Mouse (Mus musculus) lung, embryonic 14.5 days (tissue): Measurements from ENCODE around the gene Arrdc1. TPM values are rescaled to one million over a fixed set of nuclear protein-coding genes. Genes with fewer than 3 reads are reported as not detected.
A peak's percentile ranks its signal among the peaks of the same experiment; 100 is the strongest.
"Not testable (repeated sequence)": the region's sequence is repeated elsewhere in the genome, so short reads cannot be mapped to it uniquely, and the experiment has no call there.

Experiments used
- ATAC-seq: fragments of 200-750 bp; cut with Nextera tagmentation; 2 replicates; pipeline ENCODE4 v1.8.0; 2017; ENCODE audit warnings: mild to moderate bottlenecking, moderate TSS enrichment, moderate library complexity; ENCODE audit not compliant: insufficient read depth
- DNase-seq: peaks from one replicate; pipeline ENCODE4 v3.0.0-alpha.2; 2015
- H3K27ac ChIP-seq: fragments of 300-500 bp; sonication (generic); 2 replicates; pipeline ENCODE4 v1.5.1; 2014; ENCODE audit warnings: low read depth, mild to moderate bottlenecking, moderate library complexity
- H3K27me3 ChIP-seq: fragments of 300-500 bp; sonication (generic); 2 replicates; pipeline ENCODE4 v1.6.1; 2014; ENCODE audit warnings: low read length, control low read depth; ENCODE audit not compliant: insufficient read depth
- H3K36me3 ChIP-seq: fragments of 300-500 bp; sonication (generic); 2 replicates; pipeline ENCODE4 v1.6.1; 2014; ENCODE audit warnings: control low read depth; ENCODE audit not compliant: insufficient read depth
- H3K4me1 ChIP-seq: fragments of 300-500 bp; sonication (generic); 2 replicates; pipeline ENCODE4 v1.6.1; 2014; ENCODE audit warnings: antibody characterized with exemption, control low read depth; ENCODE audit not compliant: insufficient read depth
- H3K4me2 ChIP-seq: fragments of 300-500 bp; sonication (generic); 2 replicates; pipeline ENCODE4 v1.6.1; 2014; ENCODE audit warnings: mild to moderate bottlenecking
- H3K4me3 ChIP-seq: fragments of 300-500 bp; sonication (generic); 2 replicates; pipeline ENCODE4 v1.5.1; 2014; ENCODE audit warnings: low read depth, low read length
- H3K9ac ChIP-seq: fragments of 300-500 bp; sonication (generic); 2 replicates; pipeline ENCODE4 v1.6.1; 2014
- H3K9me3 ChIP-seq: fragments of 300-500 bp; sonication (generic); 2 replicates; pipeline ENCODE4 v1.6.1; 2016; ENCODE audit warnings: low read depth, low read length, control low read depth
- CTCF ChIP-seq: IDR thresholded peaks from 2 replicates; pipeline ENCODE4 v1.5.1; 2016; ENCODE audit warnings: antibody characterized with exemption, low read depth
- WGBS: fragments of 180-500 bp; shearing (Covaris S2); extraction: QIAGEN DNeasy Blood & Tissue Kit; methylation state at CpG from one replicate; pipeline ENCODE4 v1.1.7; 2014; 5-methylcytosine and 5-hydroxymethylcytosine counted together
- polyA plus RNA-seq: library from polyadenylated mRNA; unstranded; fragments of >200 nt; fragmentation: Nextera tagmentation; extraction: Ambion mirVana; gene quantifications from 2 replicates; pipeline ENCODE4 v1.2.1, GENCODE M21; 2014

Arrdc1 gene
- polyA plus RNA-seq, 1 experiment from 2014 or later: 76.4 TPM

DNA sequence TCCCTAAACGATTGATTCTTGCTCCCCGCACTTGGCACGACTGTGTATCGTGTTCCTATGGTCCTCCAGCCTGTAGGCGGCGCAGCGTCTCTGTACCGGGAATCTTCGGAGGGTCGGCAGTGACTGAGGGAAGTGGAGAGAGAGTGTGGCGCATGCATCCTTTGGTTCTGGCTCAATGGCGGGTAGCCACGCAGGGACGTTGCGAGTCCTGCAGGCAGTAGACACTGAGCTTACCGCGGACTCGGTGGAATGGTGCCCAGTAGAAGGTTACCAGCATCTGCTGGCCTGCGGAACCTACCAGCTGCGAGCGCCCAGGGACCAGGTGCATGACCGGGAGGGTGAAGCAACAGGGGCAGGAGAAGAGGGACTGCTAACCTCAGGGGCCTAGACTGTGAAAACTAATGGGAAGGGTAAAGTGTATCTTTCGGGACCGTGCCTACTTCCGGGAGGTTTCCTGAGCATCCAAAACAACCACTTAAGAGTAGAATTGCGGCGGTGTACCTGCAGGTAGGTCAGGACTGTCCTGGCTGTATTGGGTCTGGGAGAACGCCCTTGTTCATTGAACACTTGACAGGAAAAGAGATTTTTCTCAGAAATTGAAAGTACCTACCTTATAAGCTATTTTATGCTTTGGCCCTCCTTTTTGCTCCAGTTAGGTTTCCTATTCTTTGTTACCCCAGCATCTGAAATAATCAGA, 27.4 kb upstream of the Arrdc1 start, which contains the start of gene Dph7:
TSS of gene Dph7 (plus strand) at position 97 of the 697 bp plus-strand sequence.
- Histone ChIP-seq H3K4me3 (peak within 1 kb of the TSS; percentile 76), H3K9me3 (no peaks in the 10 kb centered on the region), H3K4me1 (no peaks in the 10 kb centered on the region), H3K27me3 (no peaks in the 10 kb centered on the region), H3K9ac (peak within 1 kb of the TSS; percentile 83), H3K36me3 (peaks cover 53% of the 10 kb centered on the region), H3K27ac (0 out of 2 replicates have a peak within 1 kb of the TSS, but pooled peaks have one; percentile 33), H3K4me2 (peak within 1 kb of the TSS; percentile 61)
- WGBS: under 1% methylated on average over 28 of the region's 28 CpGs
- TF ChIP-seq CTCF: peak; percentile 94
- DNase-seq (peak; percentile 94), ATAC-seq (peak; percentile 89)

- no peaks in the 10 kb centered on the region for H3K27me3 ChIP-seq
- DNase-seq (peak; percentile 52), ATAC-seq (no peak)
- no peak overlapping the region for H3K4me3 ChIP-seq
- no peak overlapping the region for H3K27ac ChIP-seq
- 30% methylated on average over 3 of the region's 3 CpGs for WGBS
- no peak overlapping the region for H3K4me2 ChIP-seq
- H3K9me3 ChIP-seq: no peaks in the 10 kb centered on the region
- H3K36me3 ChIP-seq: peaks cover 54% of the 10 kb centered on the region
- no peak overlapping the region for H3K9ac ChIP-seq
- H3K4me1 ChIP-seq: no peaks in the 10 kb centered on the region
- TF ChIP-seq CTCF: peak; percentile 60
Observed at GRCm38 (mm10) chr2:24960910-24961309, 25.9 kb upstream of the Arrdc1 start.

GRCm38 (mm10) chr2:24952537-24953055, 17.5 kb upstream of the Arrdc1 start:
- ATAC-seq: no peak
- no peak overlapping the region for H3K4me2 ChIP-seq
- peaks cover 55% of the 10 kb centered on the region for H3K36me3 ChIP-seq
- H3K9me3 ChIP-seq: no peaks in the 10 kb centered on the region
- no peak overlapping the region for H3K27ac ChIP-seq
- H3K4me3 ChIP-seq: no peak overlapping the region
- TF ChIP-seq CTCF: no peak
- peaks cover 5% of the 10 kb centered on the region; the same call in 1 of the 2 replicates for H3K4me1 ChIP-seq
- H3K27me3 ChIP-seq: no peaks in the 10 kb centered on the region
- no peak for DNase-seq
- 81% methylated on average over 4 of the region's 4 CpGs for WGBS
- no peak overlapping the region for H3K9ac ChIP-seq

DNA sequence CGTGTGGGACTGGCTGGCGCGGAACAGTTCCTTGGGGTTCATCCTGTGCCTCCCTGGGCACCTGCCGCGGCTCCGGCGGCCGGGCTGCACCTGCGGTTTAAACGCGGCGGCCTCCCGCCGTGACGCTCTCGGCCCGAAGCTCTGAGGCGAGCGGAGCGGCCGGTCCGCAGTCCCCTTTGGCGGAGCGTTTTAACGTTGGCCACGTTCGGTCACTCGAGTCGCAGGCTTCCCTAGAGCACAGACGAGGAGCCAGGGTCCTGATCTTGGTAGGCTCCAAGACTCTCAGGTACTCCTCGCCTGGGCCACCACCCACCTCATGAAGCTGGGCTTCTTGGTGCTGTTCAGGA, 15.1 kb upstream of the Arrdc1 start:
- peak overlapping the region; percentile 89 for H3K4me2 ChIP-seq
- H3K27ac ChIP-seq: peak overlapping the region; percentile 46; the same call in 1 of the 2 replicates
- H3K4me3 ChIP-seq: peak overlapping the region; percentile 97
- no peak for TF ChIP-seq CTCF
- DNase-seq (peak; percentile 42), ATAC-seq (no peak)
- peak overlapping the region; percentile 90 for H3K9ac ChIP-seq
- H3K36me3 ChIP-seq: peaks cover 34% of the 10 kb centered on the region
- H3K4me1 ChIP-seq: peaks cover 5% of the 10 kb centered on the region; the same call in 1 of the 2 replicates
- no peaks in the 10 kb centered on the region for H3K9me3 ChIP-seq
- no peaks in the 10 kb centered on the region for H3K27me3 ChIP-seq
- under 1% methylated on average over 31 of the region's 31 CpGs for WGBS

- H3K4me3 ChIP-seq: peak within 1 kb of the TSS; percentile 97
- H3K9ac ChIP-seq: peak within 1 kb of the TSS; percentile 90
- WGBS: under 1% methylated on average over 98 of the region's 108 CpGs
- peak within 1 kb of the TSS; percentile 89 for H3K4me2 ChIP-seq
- peak; percentile 98 for DNase-seq
- H3K27me3 ChIP-seq: no peaks in the 10 kb centered on the region
- ATAC-seq: peak; percentile 97
- H3K9me3 ChIP-seq: no peaks in the 10 kb centered on the region
- H3K36me3 ChIP-seq: peaks cover 29% of the 10 kb centered on the region
- no peak for TF ChIP-seq CTCF
- peaks cover 5% of the 10 kb centered on the region; the same call in 1 of the 2 replicates for H3K4me1 ChIP-seq
- peak within 1 kb of the TSS; percentile 46; the same call in 1 of the 2 replicates for H3K27ac ChIP-seq
Observed at GRCm38 (mm10) chr2:24949421-24950188, 14.6 kb upstream of the Arrdc1 start, which contains the start of gene Zmynd19. TSS of gene Zmynd19 (plus strand) at chr2:24949792.

- not testable (repeated sequence) for H3K4me2 ChIP-seq, H3K27ac ChIP-seq, H3K36me3 ChIP-seq, ATAC-seq, H3K9me3 ChIP-seq, H3K4me1 ChIP-seq, H3K27me3 ChIP-seq, H3K9ac ChIP-seq, H3K4me3 ChIP-seq
- 43% methylated on average over 2 of the region's 2 CpGs for WGBS
- peak; percentile 60 for DNase-seq
- peak; percentile 56 for TF ChIP-seq CTCF
Observed at GRCm38 (mm10) chr2:24944304-24944703, 9.3 kb upstream of the Arrdc1 start.

DNA sequence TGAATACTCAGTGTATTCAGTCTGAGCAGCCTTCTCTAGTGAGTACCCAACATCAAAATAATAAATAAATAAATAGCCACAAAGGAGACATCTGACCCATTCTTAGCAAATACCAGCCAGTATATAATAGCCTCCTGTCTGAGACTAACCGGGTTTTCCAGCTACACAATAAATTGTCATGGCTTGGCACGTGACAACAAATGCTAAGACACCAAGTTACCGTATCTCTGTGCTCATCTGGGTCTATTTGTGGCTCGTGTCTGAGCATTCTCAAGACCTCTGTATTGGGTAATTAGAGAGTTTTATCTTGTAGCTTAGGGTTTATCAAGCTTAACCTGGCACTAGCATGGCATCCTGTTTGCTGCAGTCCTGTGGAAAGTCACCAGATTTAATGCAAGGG, 7.0 kb upstream of the Arrdc1 start:
- Histone ChIP-seq H3K36me3 (no peaks in the 10 kb centered on the region), H3K9ac (no peak overlapping the region), H3K4me1 (no peaks in the 10 kb centered on the region), H3K27me3 (no peaks in the 10 kb centered on the region), H3K4me2 (no peak overlapping the region), H3K4me3 (no peak overlapping the region), H3K27ac (no peak overlapping the region), H3K9me3 (no peaks in the 10 kb centered on the region)
- 73% methylated on average over 4 of the region's 4 CpGs for WGBS
- ATAC-seq (no peak), DNase-seq (no peak)
- TF ChIP-seq CTCF: no peak
